23 mouse cellular contexts compared by ENCODE assay signal in the genomic region with DNA sequence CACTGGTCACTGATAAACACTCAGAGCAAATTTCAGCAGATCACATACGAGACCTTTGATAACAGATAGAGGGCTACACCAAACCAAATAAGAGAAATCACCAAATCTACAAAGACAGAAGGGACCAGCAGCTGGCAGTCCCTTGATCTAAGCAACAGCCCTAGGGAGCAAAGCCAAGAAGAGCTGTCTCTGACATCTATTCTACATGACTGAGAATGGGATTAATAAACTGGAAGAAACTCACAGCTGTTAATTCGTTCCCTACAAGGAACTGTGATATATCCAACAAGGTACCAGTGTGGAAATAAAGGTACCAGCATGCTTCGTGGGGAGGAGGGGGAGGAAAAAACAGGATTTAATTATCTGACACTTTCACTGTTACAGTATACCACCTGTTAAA.
DNase-seq lines count a peak whose midpoint lies in the region; ATAC-seq and TF ChIP-seq lines count a peak whose summit lies in the region.
"Had no signal": no experiment of that assay in that cellular context is flagged by ENCODE, and none has a peak within 500 bp of the region (broad histone marks: within the 10 kb centered on the region; RNA-seq: fewer than 3 reads in every experiment).

No protein-coding gene starts in this region.

- no peak overlapping the region for H3K4me3 ChIP-seq in forebrain, embryonic 14.5 days (ENCODE audit: low read depth, low read length)
- no peak overlapping the region for H3K4me3 ChIP-seq in forebrain, embryonic 10.5 days
- no peak overlapping the region for H3K4me3 ChIP-seq in hindbrain, embryonic 16.5 days (ENCODE audit: low read length)
- no peak overlapping the region for H3K4me3 ChIP-seq in hindbrain, embryonic 14.5 days (replicated peaks; ENCODE audit: low read length)
- no peak overlapping the region for H3K4me3 ChIP-seq in midbrain, postnatal 0 days (ENCODE audit: low read depth, low read length)
- no peak overlapping the region for H3K4me3 ChIP-seq in midbrain, embryonic 10.5 days
- H3K4me3 ChIP-seq: hindbrain, embryonic 15.5 days; limb, embryonic 12.5 days had no signal

- peak; percentile 55; the same call in 1 of the 2 replicates for ATAC-seq in forebrain, embryonic 14.5 days
- ATAC-seq in hindbrain, embryonic 16.5 days: peak; percentile 82
- ATAC-seq in hindbrain, embryonic 14.5 days (ENCODE audit: low FRiP score): no peak
- ATAC-seq in midbrain, postnatal 0 days (ENCODE audit: low FRiP score): no peak
- ATAC-seq: intestine, embryonic 16.5 days; liver, postnatal 0 days; lung, postnatal 0 days; midbrain, embryonic 16.5 days had no signal

- H3K4me2 ChIP-seq in forebrain, embryonic 14.5 days (ENCODE audit: low read length): no peak overlapping the region
- no peak overlapping the region for H3K4me2 ChIP-seq in hindbrain, embryonic 16.5 days (ENCODE audit: low read length)
- no peak overlapping the region for H3K4me2 ChIP-seq in hindbrain, embryonic 14.5 days (replicated peaks)
- H3K4me2 ChIP-seq in midbrain, postnatal 0 days (ENCODE audit: low read depth, low read length, poor library complexity, severe bottlenecking): no peak overlapping the region
- H3K4me2 ChIP-seq: hindbrain, embryonic 15.5 days; limb, embryonic 12.5 days; liver, embryonic 11.5 days had no signal

- no peaks in the 10 kb centered on the region for H3K36me3 ChIP-seq in forebrain, embryonic 14.5 days (ENCODE audit: control insufficient read depth, insufficient read depth, low read length)
- no peaks in the 10 kb centered on the region for H3K36me3 ChIP-seq in forebrain, embryonic 10.5 days (replicated peaks)
- no peaks in the 10 kb centered on the region for H3K36me3 ChIP-seq in hindbrain, embryonic 16.5 days (ENCODE audit: control insufficient read depth, insufficient read depth, low read length)
- no peaks in the 10 kb centered on the region for H3K36me3 ChIP-seq in hindbrain, embryonic 14.5 days (replicated peaks; ENCODE audit: control insufficient read depth, insufficient read depth)
- no peaks in the 10 kb centered on the region for H3K36me3 ChIP-seq in midbrain, postnatal 0 days (ENCODE audit: insufficient read depth, low read length)
- no peaks in the 10 kb centered on the region for H3K36me3 ChIP-seq in midbrain, embryonic 10.5 days
- H3K36me3 ChIP-seq: limb, embryonic 12.5 days had no signal

- DNase-seq in forebrain, embryonic 14.5 days (ENCODE audit: low spot score): peak; percentile 71
- DNase-seq in forebrain, embryonic 10.5 days (ENCODE audit: extremely low spot score, low spot score): no peak
- no peak for DNase-seq in hindbrain, embryonic 14.5 days (ENCODE audit: low spot score)
- DNase-seq in midbrain, postnatal 0 days (ENCODE audit: low spot score): peak; percentile 86
- no peak for DNase-seq in midbrain, embryonic 10.5 days (ENCODE audit: low spot score)
- DNase-seq in kidney, postnatal 10 days: no peak
- DNase-seq: adrenal gland, adult 2 months; cerebellum, adult 18-20 months; gastrocnemius, postnatal 36 days; heart, postnatal 36 days; kidney, adult 9 months; kidney, postnatal 25 days; liver, postnatal 0 days; right cerebral cortex, postnatal 14 days had no signal

- no peaks in the 10 kb centered on the region for H3K27me3 ChIP-seq in forebrain, embryonic 14.5 days (replicated peaks; ENCODE audit: control insufficient read depth, insufficient read depth, low read length)
- no peaks in the 10 kb centered on the region for H3K27me3 ChIP-seq in forebrain, embryonic 10.5 days (ENCODE audit: poor library complexity, severe bottlenecking)
- H3K27me3 ChIP-seq in hindbrain, embryonic 16.5 days (replicated peaks; ENCODE audit: control insufficient read depth, insufficient read depth, low read length): no peaks in the 10 kb centered on the region
- no peaks in the 10 kb centered on the region for H3K27me3 ChIP-seq in hindbrain, embryonic 14.5 days (ENCODE audit: control insufficient read depth, insufficient read depth, low read length)
- no peaks in the 10 kb centered on the region for H3K27me3 ChIP-seq in midbrain, postnatal 0 days (ENCODE audit: insufficient read depth, low read length)
- H3K27me3 ChIP-seq in midbrain, embryonic 10.5 days (ENCODE audit: low read depth, poor library complexity, severe bottlenecking): no peaks in the 10 kb centered on the region
- H3K27me3 ChIP-seq: hindbrain, embryonic 15.5 days; limb, embryonic 12.5 days had no signal

- no peak overlapping the region for H3K9ac ChIP-seq in forebrain, embryonic 14.5 days (ENCODE audit: low read length)
- no peak overlapping the region for H3K9ac ChIP-seq in hindbrain, embryonic 16.5 days (ENCODE audit: low read depth, low read length)
- no peak overlapping the region for H3K9ac ChIP-seq in hindbrain, embryonic 14.5 days
- no peak overlapping the region for H3K9ac ChIP-seq in midbrain, postnatal 0 days (replicated peaks; ENCODE audit: low read length, poor library complexity, severe bottlenecking)
- H3K9ac ChIP-seq: hindbrain, embryonic 15.5 days; limb, embryonic 12.5 days; liver, postnatal 0 days had no signal

- 60% methylated on average over 3 of the region's 3 CpGs for WGBS in forebrain, embryonic 14.5 days
- WGBS in forebrain, embryonic 10.5 days: 82% methylated on average over 3 of the region's 3 CpGs
- WGBS in hindbrain, embryonic 16.5 days: 62% methylated on average over 3 of the region's 3 CpGs
- WGBS in hindbrain, embryonic 14.5 days: 60% methylated on average over 3 of the region's 3 CpGs
- 60% methylated on average over 3 of the region's 3 CpGs for WGBS in midbrain, postnatal 0 days
- 85% methylated on average over 3 of the region's 3 CpGs for WGBS in midbrain, embryonic 10.5 days

- no peaks in the 10 kb centered on the region for H3K9me3 ChIP-seq in forebrain, embryonic 14.5 days (replicated peaks; ENCODE audit: control insufficient read depth, low read length)
- no peaks in the 10 kb centered on the region for H3K9me3 ChIP-seq in forebrain, embryonic 10.5 days
- H3K9me3 ChIP-seq in hindbrain, embryonic 16.5 days (ENCODE audit: control insufficient read depth, low read length): no peaks in the 10 kb centered on the region
- H3K9me3 ChIP-seq in hindbrain, embryonic 14.5 days (ENCODE audit: control insufficient read depth, low read length): no peaks in the 10 kb centered on the region
- H3K9me3 ChIP-seq in midbrain, postnatal 0 days (ENCODE audit: low read length): no peaks in the 10 kb centered on the region
- no peaks in the 10 kb centered on the region for H3K9me3 ChIP-seq in midbrain, embryonic 10.5 days (replicated peaks)
- H3K9me3 ChIP-seq: hindbrain, embryonic 15.5 days had no signal

- no peaks in the 10 kb centered on the region for H3K4me1 ChIP-seq in forebrain, embryonic 14.5 days (ENCODE audit: control insufficient read depth, insufficient read depth, low read length)
- H3K4me1 ChIP-seq in forebrain, embryonic 10.5 days: no peaks in the 10 kb centered on the region
- H3K4me1 ChIP-seq in hindbrain, embryonic 16.5 days (ENCODE audit: control insufficient read depth, insufficient read depth, low read depth, low read length): no peaks in the 10 kb centered on the region
- H3K4me1 ChIP-seq in hindbrain, embryonic 14.5 days (replicated peaks; ENCODE audit: control insufficient read depth, insufficient read depth, low read length): 0 out of 2 replicates have a peak, but pooled peaks cover 5% of the 10 kb centered on the region
- H3K4me1 ChIP-seq in midbrain, postnatal 0 days (ENCODE audit: insufficient read depth, low read length): no peaks in the 10 kb centered on the region
- H3K4me1 ChIP-seq in midbrain, embryonic 10.5 days: no peaks in the 10 kb centered on the region
- H3K4me1 ChIP-seq: hindbrain, embryonic 15.5 days; limb, embryonic 12.5 days had no signal

- no peak overlapping the region for H3K27ac ChIP-seq in forebrain, embryonic 14.5 days (ENCODE audit: low read depth, low read length)
- no peak overlapping the region for H3K27ac ChIP-seq in forebrain, embryonic 10.5 days
- H3K27ac ChIP-seq in hindbrain, embryonic 16.5 days (ENCODE audit: low read depth, low read length): no peak overlapping the region
- no peak overlapping the region for H3K27ac ChIP-seq in hindbrain, embryonic 14.5 days
- no peak overlapping the region for H3K27ac ChIP-seq in midbrain, postnatal 0 days (ENCODE audit: low read depth, low read length)
- H3K27ac ChIP-seq in midbrain, embryonic 10.5 days (replicated peaks): no peak overlapping the region
- H3K27ac ChIP-seq: hindbrain, embryonic 15.5 days; limb, embryonic 12.5 days; macrophage; stomach, postnatal 0 days had no signal

- no peak for TF ChIP-seq CTCF in midbrain, postnatal 0 days (IDR thresholded peaks at IDR 0.05)

Comparison
In these comparisons a context has a peak if more than half of its experiments do, and no peak if none do; other contexts are left out.
1. ATAC-seq: peak in forebrain, embryonic 14.5 days (single experiment) and hindbrain, embryonic 16.5 days (single experiment); none in hindbrain, embryonic 14.5 days (single experiment) and midbrain, postnatal 0 days (single experiment).
2. DNase-seq: peak in forebrain, embryonic 14.5 days (single experiment) and midbrain, postnatal 0 days (single experiment); none in forebrain, embryonic 10.5 days (single experiment), hindbrain, embryonic 14.5 days (single experiment), midbrain, embryonic 10.5 days (single experiment) and kidney, postnatal 10 days (single experiment).